8 mouse cellular contexts compared by ENCODE assay signal in genomic region chr12:76961932-76962891, GRCm38 (mm10). TPM values are rescaled to one million over a fixed set of nuclear protein-coding genes. Genes with fewer than 3 reads are reported as not detected.
DNase-seq lines count a peak whose midpoint lies in the region; ATAC-seq and TF ChIP-seq lines count a peak whose summit lies in the region.

TSS of gene Max (minus strand) at chr12:76962201.

- peaks cover 34% of the 10 kb centered on the region for H3K79me3 ChIP-seq in C2C12 (ENCODE audit: low read depth)

- H3ac ChIP-seq in C2C12 (ENCODE audit: control insufficient read depth, insufficient read length, low read depth) (peak within 1 kb of the TSS; percentile 80), myocyte (ENCODE audit: control insufficient read depth, insufficient read length) (peak within 1 kb of the TSS; percentile 61)

- TF ChIP-seq POLR2A in brain, embryonic 14.5 days (IDR thresholded peaks at IDR 0.05; ENCODE audit: borderline replicate concordance, extremely low read depth, insufficient read depth, insufficient read length, poor library complexity, severe bottlenecking), result peak; percentile 53; the same call in 1 of the 2 replicates
- TF ChIP-seq POLR2A in liver, adult 2 months (IDR thresholded peaks at IDR 0.05; ENCODE audit: extremely low read depth, insufficient read depth, low read length), result peak; percentile 60; the same call in 1 of the 2 replicates
- TF ChIP-seq POLR2A in myocyte (IDR thresholded peaks at IDR 0.05; ENCODE audit: insufficient read length, low read depth), result peak; percentile 98

- TF ChIP-seq CTCF in C2C12 (IDR thresholded peaks at IDR 0.05; ENCODE audit: control insufficient read depth, insufficient read depth, insufficient read length), result no peak
- TF ChIP-seq CTCF in brain, embryonic 14.5 days (IDR thresholded peaks at IDR 0.05; ENCODE audit: borderline replicate concordance, extremely low read depth, insufficient read depth, insufficient read length), result no peak
- TF ChIP-seq CTCF in liver, adult 2 months (IDR thresholded peaks at IDR 0.05; ENCODE audit: low read depth, low read length), result no peak

- peak; percentile 98 for ATAC-seq in heart, embryonic 11.5 days (replicated peaks; ENCODE audit: insufficient number of reproducible peaks, low FRiP score, low TSS enrichment)
- peak; percentile 99 for ATAC-seq in kidney, embryonic 16.5 days (ENCODE audit: low FRiP score, low TSS enrichment)

- H3K27ac ChIP-seq in heart, embryonic 11.5 days (ENCODE audit: low read depth, low read length), result peak within 1 kb of the TSS; percentile 66
- H3K27ac ChIP-seq in kidney, embryonic 16.5 days (ENCODE audit: low read length), result peak within 1 kb of the TSS; percentile 66
- H3K27ac ChIP-seq in liver, adult 2 months (replicated peaks; ENCODE audit: insufficient read depth, low read depth, low read length), result peak within 1 kb of the TSS; percentile 33

- peak within 1 kb of the TSS; percentile 91 for H3K9ac ChIP-seq in heart, embryonic 11.5 days (ENCODE audit: low read depth, low read length)
- H3K9ac ChIP-seq in kidney, embryonic 16.5 days (replicated peaks; ENCODE audit: low read length), result peak within 1 kb of the TSS; percentile 76
- peak within 1 kb of the TSS; percentile 66 for H3K9ac ChIP-seq in liver, adult 2 months (ENCODE audit: low read depth, low read length)

- peak; percentile 100 for DNase-seq in brain, embryonic 14.5 days (ENCODE audit: low read depth)
- DNase-seq in liver, adult 2 months (ENCODE audit: extremely low read depth, low read depth, low spot score), result peak; percentile 99
- peak; percentile 98 for DNase-seq in splenic B cell, adult 2 months (ENCODE audit: low read depth, low spot score)

- H3K4me1 ChIP-seq in erythroblast, embryonic 14.5 days (ENCODE audit: control insufficient read depth), result peaks cover 47% of the 10 kb centered on the region
- H3K4me1 ChIP-seq in heart, embryonic 11.5 days (ENCODE audit: control insufficient read depth, insufficient read depth, low read length), result peaks cover 4% of the 10 kb centered on the region
- H3K4me1 ChIP-seq in kidney, embryonic 16.5 days (ENCODE audit: insufficient read depth, low read length), result peaks cover 11% of the 10 kb centered on the region; the same call in 1 of the 2 replicates
- peaks cover 2% of the 10 kb centered on the region for H3K4me1 ChIP-seq in liver, adult 2 months (ENCODE audit: control insufficient read depth, insufficient read depth, low read length)

- WGBS in heart, embryonic 11.5 days (ENCODE audit: insufficient replicate concordance), result under 1% methylated on average over 72 of the region's 73 CpGs
- under 1% methylated on average over 72 of the region's 73 CpGs for WGBS in kidney, embryonic 16.5 days
- WGBS in liver, adult 2 months, result under 1% methylated on average over 71 of the region's 73 CpGs

- peaks cover 48% of the 10 kb centered on the region for H3K79me2 ChIP-seq in C2C12 (ENCODE audit: control insufficient read depth, insufficient read depth)
- peaks cover 10% of the 10 kb centered on the region; the same call in 1 of the 2 replicates for H3K79me2 ChIP-seq in liver, adult 2 months (ENCODE audit: control insufficient read depth, insufficient read depth, low read length)
- peaks cover 34% of the 10 kb centered on the region for H3K79me2 ChIP-seq in myocyte (ENCODE audit: control insufficient read depth, insufficient read depth)

- no peaks in the 10 kb centered on the region for H3K9me3 ChIP-seq in erythroblast, embryonic 14.5 days (ENCODE audit: control insufficient read depth, low read length)
- no peaks in the 10 kb centered on the region for H3K9me3 ChIP-seq in heart, embryonic 11.5 days (replicated peaks; ENCODE audit: control insufficient read depth, low read length)
- no peaks in the 10 kb centered on the region for H3K9me3 ChIP-seq in kidney, embryonic 16.5 days (ENCODE audit: low read length)

- no peaks in the 10 kb centered on the region for H3K27me3 ChIP-seq in C2C12 (ENCODE audit: control insufficient read depth, insufficient read depth, insufficient read length)
- H3K27me3 ChIP-seq in erythroblast, embryonic 14.5 days (ENCODE audit: control insufficient read depth), result no peaks in the 10 kb centered on the region
- H3K27me3 ChIP-seq in heart, embryonic 11.5 days (ENCODE audit: control insufficient read depth, insufficient read depth, low read length), result no peaks in the 10 kb centered on the region
- no peaks in the 10 kb centered on the region for H3K27me3 ChIP-seq in kidney, embryonic 16.5 days (ENCODE audit: insufficient read depth, low read length)
- H3K27me3 ChIP-seq in liver, adult 2 months (ENCODE audit: control insufficient read depth, insufficient read depth, low read length), result no peaks in the 10 kb centered on the region
- no peaks in the 10 kb centered on the region for H3K27me3 ChIP-seq in myocyte (ENCODE audit: control insufficient read depth, insufficient read depth, insufficient read length)
- no peaks in the 10 kb centered on the region; the same call in 1 of the 2 replicates for H3K27me3 ChIP-seq in splenic B cell, adult 2 months (ENCODE audit: control insufficient read depth, insufficient read depth, low read length, poor library complexity, severe bottlenecking)

- H3K36me3 ChIP-seq in C2C12 (ENCODE audit: control insufficient read depth, insufficient read depth) (peaks cover 14% of the 10 kb centered on the region), myocyte (ENCODE audit: control insufficient read depth, insufficient read depth) (peaks cover 14% of the 10 kb centered on the region)
- H3K36me3 ChIP-seq in erythroblast, embryonic 14.5 days (ENCODE audit: control insufficient read depth), result peaks cover 33% of the 10 kb centered on the region
- peaks cover 2% of the 10 kb centered on the region; the same call in 1 of the 2 replicates for H3K36me3 ChIP-seq in heart, embryonic 11.5 days (ENCODE audit: control insufficient read depth, insufficient read depth, low read length)
- 0 out of 2 replicates have a peak, but pooled peaks cover 2% of the 10 kb centered on the region for H3K36me3 ChIP-seq in kidney, embryonic 16.5 days (ENCODE audit: insufficient read depth, low read length)
- H3K36me3 ChIP-seq in liver, adult 2 months (ENCODE audit: control insufficient read depth, insufficient read depth, low read length), result 0 out of 2 replicates have a peak, but pooled peaks cover 4% of the 10 kb centered on the region
- H3K36me3 ChIP-seq in splenic B cell, adult 2 months (ENCODE audit: control insufficient read depth, insufficient read depth, low read length, poor library complexity, severe bottlenecking), result 0 out of 2 replicates have a peak, but pooled peaks cover 1% of the 10 kb centered on the region

- peak within 1 kb of the TSS; percentile 89 for H3K4me3 ChIP-seq in C2C12 (ENCODE audit: insufficient read depth, poor library complexity, severe bottlenecking)
- H3K4me3 ChIP-seq in erythroblast, embryonic 14.5 days (replicated peaks), result peak within 1 kb of the TSS; percentile 83
- H3K4me3 ChIP-seq in heart, embryonic 11.5 days (ENCODE audit: low read depth, low read length), result peak within 1 kb of the TSS; percentile 98
- peak within 1 kb of the TSS; percentile 85 for H3K4me3 ChIP-seq in kidney, embryonic 16.5 days (ENCODE audit: low read length)
- H3K4me3 ChIP-seq in liver, adult 2 months (ENCODE audit: insufficient read depth, low read depth, low read length), result peak within 1 kb of the TSS; percentile 76
- H3K4me3 ChIP-seq in myocyte, result peak within 1 kb of the TSS; percentile 78

- H3K4me2 ChIP-seq in heart, embryonic 11.5 days, result peak within 1 kb of the TSS; percentile 88
- peak within 1 kb of the TSS; percentile 90 for H3K4me2 ChIP-seq in kidney, embryonic 16.5 days (replicated peaks; ENCODE audit: low read depth, low read length)
- peak within 1 kb of the TSS; percentile 96 for H3K4me2 ChIP-seq in myocyte (ENCODE audit: low read depth)

TF ChIP-seq in C2C12, 6 proteins besides CTCF, POLR2A, EP300 and RAD21:
- TF ChIP-seq MAX (IDR thresholded peaks at IDR 0.05) (peak; percentile 85), USF1 (IDR thresholded peaks at IDR 0.05; ENCODE audit: low read depth) (peak; percentile 92), MYOD1 (IDR thresholded peaks at IDR 0.05; ENCODE audit: control insufficient read depth, insufficient read length, low read depth) (no peak), MYOG (IDR thresholded peaks at IDR 0.05; ENCODE audit: control insufficient read depth, extremely low read depth, insufficient read length) (no peak), CEBPB (IDR thresholded peaks at IDR 0.05; ENCODE audit: low read depth) (no peak)
TF ChIP-seq in C2C12: peak in this region for 2.

TF ChIP-seq in myocyte, 11 proteins besides CTCF, POLR2A, EP300 and RAD21:
- TF ChIP-seq USF1 (IDR thresholded peaks at IDR 0.05; ENCODE audit: low read depth) (peak; percentile 93), TCF12 (IDR thresholded peaks at IDR 0.05; ENCODE audit: insufficient read depth, poor library complexity, severe bottlenecking) (no peak), CEBPB (IDR thresholded peaks at IDR 0.05; ENCODE audit: insufficient read depth, poor library complexity, severe bottlenecking) (no peak), TCF3 (IDR thresholded peaks at IDR 0.05; ENCODE audit: insufficient read length, low read depth) (no peak), MYOG (IDR thresholded peaks at IDR 0.05; ENCODE audit: control insufficient read depth in 1 of 3, insufficient read depth in 1 of 3, insufficient read length in 2 of 3, low read depth in 2 of 3) (no peak), MAX (IDR thresholded peaks at IDR 0.05; ENCODE audit: low read depth) (no peak), POLR2AphosphoS2 (IDR thresholded peaks at IDR 0.05; ENCODE audit: insufficient read length, low read depth) (peak; percentile 99), SRF (IDR thresholded peaks at IDR 0.05; ENCODE audit: control insufficient read depth, insufficient read length, low read depth) (peak; percentile 61), E2F4 (IDR thresholded peaks at IDR 0.05; ENCODE audit: insufficient read depth) (no peak), MYOD1 (IDR thresholded peaks at IDR 0.05; ENCODE audit: control insufficient read depth in 1 of 3, insufficient read length in 2 of 3, low read depth in 2 of 3) (peak in 1 of 3 experiments; percentile 47), REST (IDR thresholded peaks at IDR 0.05; ENCODE audit: insufficient read depth, insufficient read length) (peak; percentile 21)

RNA-seq across cellular contexts. Expression of gene Max, which starts in this region (rescaled TPM):
- polyA plus RNA-seq in C2C12 (2012; fragmentation: generic; extraction: Trizol) (52.9 TPM), myocyte (2012; fragmentation: generic; extraction: Trizol) (33.6 TPM)
- polyA plus RNA-seq in brain, embryonic 14.5 days (2012; rRNA removed), result 52.8 and 68.7 TPM in 2 replicates
- polyA plus RNA-seq in erythroblast, embryonic 14.5 days (2012), result 8.8 and 10.4 TPM in 2 replicates
- 13.6 and 26.4 TPM in 2 replicates for polyA plus RNA-seq in heart, embryonic 11.5 days (2014; fragmentation: Nextera tagmentation; extraction: Ambion mirVana)
- 16.3 and 17.3 TPM in 2 replicates for polyA plus RNA-seq in kidney, embryonic 16.5 days (2015; fragmentation: Nextera tagmentation; extraction: Ambion mirVana)
- 8.3 and 8.6 TPM in 2 replicates for total RNA-seq in liver, adult 2 months (2014; rRNA removed)
- 8.8 and 10.1 TPM in 2 replicates for polyA plus RNA-seq in liver, adult 2 months (2012; rRNA removed)

Comparison
In these comparisons a context has a peak if more than half of its experiments do, and no peak if none do; other contexts are left out.
1. Peak in every context shown above with its lines: DNase-seq, ATAC-seq, H3K4me3 ChIP-seq and H3K27ac ChIP-seq.